Mouse (Mus musculus) kidney, embryonic 16.5 days (tissue): ENCODE data around the gene Ankrd60. TPM values are rescaled to one million over a fixed set of nuclear protein-coding genes. Genes with fewer than 3 reads are reported as not detected.
A peak's percentile ranks its signal among the peaks of the same experiment; 100 is the strongest.

Source experiments
- ATAC-seq: fragments of 200-750 bp; cut with Nextera tagmentation; 2 replicates; pipeline ENCODE4 v1.8.0; 2017; ENCODE audit warnings: moderate TSS enrichment; ENCODE audit not compliant: low FRiP score, low TSS enrichment
- H3K27ac ChIP-seq: fragments of 300-500 bp; sonication (generic); 2 replicates; pipeline ENCODE4 v1.5.1; 2014; ENCODE audit warnings: low read length
- H3K27me3 ChIP-seq: fragments of 300-500 bp; sonication (generic); 2 replicates; pipeline ENCODE4 v1.6.1; 2014; ENCODE audit warnings: low read length, control low read depth, mixed read lengths; ENCODE audit not compliant: insufficient read depth
- H3K36me3 ChIP-seq: fragments of 300-500 bp; sonication (generic); 2 replicates; pipeline ENCODE4 v1.6.1; 2014; ENCODE audit warnings: low read length, control low read depth, mixed read lengths; ENCODE audit not compliant: insufficient read depth
- H3K4me1 ChIP-seq: fragments of 300-500 bp; sonication (generic); 2 replicates; pipeline ENCODE4 v1.6.1; 2014; ENCODE audit warnings: low read length, control low read depth, mixed read lengths; ENCODE audit not compliant: insufficient read depth
- H3K4me2 ChIP-seq: fragments of 300-500 bp; sonication (generic); replicated peaks from 2 replicates; pipeline ENCODE4 v1.6.1; 2014; ENCODE audit warnings: low read depth, low read length
- H3K4me3 ChIP-seq: fragments of 300-500 bp; sonication (generic); 2 replicates; pipeline ENCODE4 v1.5.1; 2014; ENCODE audit warnings: mild to moderate bottlenecking, low read length
- H3K9ac ChIP-seq: fragments of 300-500 bp; sonication (generic); replicated peaks from 2 replicates; pipeline ENCODE4 v1.6.1; 2014; ENCODE audit warnings: low read length
- H3K9me3 ChIP-seq: fragments of 300-500 bp; sonication (generic); 2 replicates; pipeline ENCODE4 v1.6.1; 2016; ENCODE audit warnings: low read length, control low read depth
- WGBS: fragments of 180-500 bp; shearing (Covaris S2); extraction: QIAGEN DNeasy Blood & Tissue Kit; methylation state at CpG from one replicate; pipeline ENCODE4 v1.1.7; 2014; 5-methylcytosine and 5-hydroxymethylcytosine counted together
- polyA plus RNA-seq: library from polyadenylated mRNA; unstranded; fragments of >200 nt; fragmentation: Nextera tagmentation; extraction: Ambion mirVana; gene quantifications from 2 replicates; pipeline ENCODE4 v1.2.1, GENCODE M21; 2015

Ankrd60 gene
- polyA plus RNA-seq, 1 experiment from 2014 or later = not detected

DNA sequence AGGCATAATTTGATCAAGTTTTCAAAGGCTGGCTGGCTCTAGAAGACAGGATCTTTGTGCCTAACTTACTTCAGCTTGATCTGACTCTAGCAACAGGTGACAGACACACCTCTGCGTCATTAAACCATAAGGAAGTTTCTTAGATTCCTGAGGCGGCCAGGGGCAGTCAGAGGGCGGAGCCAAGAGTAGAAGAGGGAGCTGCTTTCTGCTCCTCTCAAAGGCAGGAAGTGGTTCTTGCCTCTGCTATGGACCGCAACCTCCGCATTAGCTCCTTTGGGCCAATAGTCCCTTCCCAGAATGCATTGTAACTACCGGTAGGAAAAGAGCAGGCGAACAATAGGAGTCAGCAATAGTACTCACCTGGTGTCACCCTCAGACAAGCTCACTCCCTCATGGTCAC is 43.6 kb downstream of the Ankrd60 start:
- no peak overlapping the region for H3K27ac ChIP-seq
- no peak for ATAC-seq

DNA sequence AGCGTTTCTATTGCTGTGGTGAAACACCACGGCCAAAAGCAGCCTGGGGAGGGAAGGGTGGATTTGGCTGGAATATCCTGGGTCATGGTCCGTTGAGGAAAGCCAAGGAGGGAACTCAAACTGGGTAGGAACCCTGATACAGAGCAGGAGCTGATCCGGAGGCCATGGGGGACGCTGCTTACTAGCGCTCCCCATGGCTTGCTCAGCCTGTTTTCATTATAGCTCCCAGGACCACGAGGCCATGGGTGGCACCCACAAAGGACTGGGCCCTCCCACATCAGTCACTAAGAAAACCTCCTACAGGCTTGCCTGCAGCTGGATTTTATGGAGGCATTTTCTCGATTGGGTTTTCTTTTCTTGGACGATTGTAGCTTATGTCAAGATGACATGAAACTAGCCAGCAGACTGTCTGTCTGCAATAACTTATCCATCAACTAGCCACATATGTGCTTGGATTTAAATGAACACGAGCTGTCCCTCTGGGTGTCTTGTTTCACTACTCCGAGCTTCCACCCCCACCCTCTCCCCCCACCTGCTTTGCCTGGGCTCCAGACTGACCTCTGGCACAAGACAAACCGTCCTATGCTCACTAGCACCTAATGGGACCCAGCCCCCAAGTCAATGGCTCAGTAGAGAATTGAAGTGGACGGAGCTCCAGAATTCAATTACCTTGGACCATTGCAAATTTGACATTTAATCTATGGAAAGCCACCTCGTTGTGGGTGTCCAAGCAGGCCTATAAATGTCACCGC is 45.3 kb downstream of the Ankrd60 start:
- no peak overlapping the region for H3K9ac ChIP-seq
- no peaks in the 10 kb centered on the region for H3K9me3 ChIP-seq
- H3K4me2 ChIP-seq = no peak overlapping the region
- H3K36me3 ChIP-seq = no peaks in the 10 kb centered on the region
- H3K4me3 ChIP-seq = no peak overlapping the region
- ATAC-seq = no peak
- no peaks in the 10 kb centered on the region for H3K27me3 ChIP-seq
- no peak overlapping the region for H3K27ac ChIP-seq
- WGBS = 38% methylated on average over 15 of the region's 15 CpGs
- H3K4me1 ChIP-seq = 0 out of 2 replicates have a peak, but pooled peaks cover 13% of the 10 kb centered on the region

More for the DNA sequence above, 43.6 kb downstream of the Ankrd60 start:
- H3K9me3 ChIP-seq = no peaks in the 10 kb centered on the region
- WGBS = 72% methylated on average over 7 of the region's 7 CpGs
- H3K27me3 ChIP-seq = no peaks in the 10 kb centered on the region
- H3K4me3 ChIP-seq = no peak overlapping the region
- no peak overlapping the region for H3K4me2 ChIP-seq
- H3K36me3 ChIP-seq = no peaks in the 10 kb centered on the region
- H3K9ac ChIP-seq = no peak overlapping the region
- 0 out of 2 replicates have a peak, but pooled peaks cover 13% of the 10 kb centered on the region for H3K4me1 ChIP-seq

DNA sequence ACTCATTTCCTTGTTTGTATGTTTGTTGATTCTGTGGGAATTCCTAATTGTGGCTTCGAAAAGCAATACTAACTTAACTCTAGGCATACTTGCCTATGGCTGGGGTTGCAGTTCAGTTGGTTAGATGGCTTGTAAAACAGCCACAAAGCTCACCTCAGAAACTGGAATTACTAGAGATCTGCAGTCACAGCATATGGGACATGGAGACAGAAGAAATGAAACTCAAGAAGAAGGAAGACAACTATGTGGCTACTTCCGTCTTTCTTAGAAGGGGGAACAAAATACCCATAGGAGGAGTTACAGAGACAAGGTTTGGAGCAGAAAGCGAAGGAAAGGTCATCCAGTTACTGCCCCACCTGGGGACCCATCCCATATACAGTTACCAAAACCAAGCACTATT is 49.7 kb downstream of the Ankrd60 start:
- H3K36me3 ChIP-seq = no peaks in the 10 kb centered on the region
- ATAC-seq = no peak
- 77% methylated on average over 3 of the region's 3 CpGs for WGBS

DNA sequence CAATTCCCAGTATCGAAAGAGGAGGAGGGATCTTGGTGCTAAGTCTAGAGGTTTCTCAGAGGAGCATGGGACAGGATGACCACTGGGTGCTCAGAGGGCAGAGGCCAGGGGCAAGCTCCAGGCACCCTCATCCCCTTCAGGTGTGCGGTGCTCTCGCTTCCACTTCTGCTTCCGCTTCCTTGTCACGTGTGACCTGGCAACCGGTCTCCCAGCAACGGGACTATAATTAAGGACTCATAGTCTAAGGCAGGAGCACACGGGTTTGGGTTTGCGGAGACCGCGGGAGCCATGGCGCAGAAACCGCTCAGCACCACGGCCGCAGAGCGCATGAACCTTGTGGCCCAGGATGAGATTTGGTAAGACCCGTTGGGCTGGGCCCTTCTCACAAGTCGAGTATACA is 55.8 kb downstream of the Ankrd60 start, which contains the start of gene 1700021F07Rik:
Gene 1700021F07Rik, plus strand, starts transcription at position 211 of the 400 bp plus-strand sequence.
- 94% methylated on average over 18 of the region's 18 CpGs for WGBS
- H3K9ac ChIP-seq = 0 out of 2 replicates have a peak within 1 kb of the TSS, but pooled peaks have one; percentile 6
- no peak within 1 kb of the TSS for H3K4me2 ChIP-seq
- 0 out of 2 replicates have a peak, but pooled peaks cover 4% of the 10 kb centered on the region for H3K4me1 ChIP-seq
- no peak within 1 kb of the TSS for H3K27ac ChIP-seq
- ATAC-seq = no peak
- no peaks in the 10 kb centered on the region for H3K27me3 ChIP-seq
- no peaks in the 10 kb centered on the region; the same call in 1 of the 2 replicates for H3K9me3 ChIP-seq
- H3K36me3 ChIP-seq = no peaks in the 10 kb centered on the region
- H3K4me3 ChIP-seq = no peak within 1 kb of the TSS

More for the DNA sequence above, 49.7 kb downstream of the Ankrd60 start:
- Histone ChIP-seq H3K27ac (no peak overlapping the region), H3K4me3 (no peak overlapping the region), H3K9me3 (no peaks in the 10 kb centered on the region), H3K4me2 (no peak overlapping the region), H3K27me3 (no peaks in the 10 kb centered on the region), H3K4me1 (0 out of 2 replicates have a peak, but pooled peaks cover 7% of the 10 kb centered on the region), H3K9ac (no peak overlapping the region)

Other genes with a start within 250 kb of the Ankrd60 start
- not detected in 2 replicates for gene 1700021F07Rik, start 55.8 kb downstream of the Ankrd60 start, polyA plus RNA-seq
- 35.6 and 37.1 TPM in 2 replicates for gene Rab22a, start 81.4 kb upstream of the Ankrd60 start, polyA plus RNA-seq
- gene 1700010B08Rik, start 141.1 kb upstream of the Ankrd60 start, polyA plus RNA-seq = not detected in 2 replicates
- gene Vapb, start 159.1 kb upstream of the Ankrd60 start, polyA plus RNA-seq = 18.2 and 24.2 TPM in 2 replicates